Mouse (Mus musculus) embryonic facial prominence, embryonic 12.5 days (tissue): ENCODE results near the gene Nop2. TPM values are rescaled to one million over a fixed set of nuclear protein-coding genes. Genes with fewer than 3 reads are reported as not detected.

Experiments used
- ATAC-seq: fragments of 200-750 bp; cut with Nextera tagmentation; 2 replicates; pipeline ENCODE4 v1.8.0; 2017; ENCODE audit not compliant: insufficient number of reproducible peaks, insufficient read depth, low FRiP score, low TSS enrichment
- H3K27ac ChIP-seq: fragments of 300-500 bp; sonication (generic); 2 replicates; pipeline ENCODE4 v1.5.1; 2016; ENCODE audit warnings: mild to moderate bottlenecking
- H3K27me3 ChIP-seq: fragments of 300-500 bp; sonication (generic); 2 replicates; pipeline ENCODE4 v1.6.1; 2016; ENCODE audit warnings: mild to moderate bottlenecking, moderate library complexity
- H3K36me3 ChIP-seq: fragments of 300-500 bp; sonication (generic); 2 replicates; pipeline ENCODE4 v1.6.1; 2016; ENCODE audit warnings: mild to moderate bottlenecking
- H3K4me1 ChIP-seq: fragments of 300-500 bp; sonication (generic); 2 replicates; pipeline ENCODE4 v1.6.1; 2016
- H3K4me2 ChIP-seq: fragments of 300-500 bp; sonication (generic); replicated peaks from 2 replicates; pipeline ENCODE4 v1.6.1; 2016; ENCODE audit warnings: mild to moderate bottlenecking, moderate library complexity
- H3K4me3 ChIP-seq: fragments of 300-500 bp; sonication (generic); 2 replicates; pipeline ENCODE4 v1.5.1; 2016; ENCODE audit warnings: mild to moderate bottlenecking
- H3K9ac ChIP-seq: fragments of 300-500 bp; sonication (generic); 2 replicates; pipeline ENCODE4 v1.6.1; 2016; ENCODE audit warnings: mild to moderate bottlenecking, moderate library complexity
- H3K9me3 ChIP-seq: fragments of 300-500 bp; sonication (generic); 2 replicates; pipeline ENCODE4 v1.6.1; 2016; ENCODE audit warnings: mild to moderate bottlenecking, moderate library complexity
- WGBS: fragments of 180-500 bp; shearing (Covaris S2); methylation state at CpG from one replicate; pipeline ENCODE4 v1.1.7; 2016; 5-methylcytosine and 5-hydroxymethylcytosine counted together
- microRNA-seq: library from miRNA; unstranded; fragments of <30 nt; microRNA quantifications from one replicate; pipeline ENCODE4, GENCODE M21; 2017
- polyA plus RNA-seq: library from polyadenylated mRNA; unstranded; fragments of >200 nt; fragmentation: Nextera tagmentation; extraction: Ambion mirVana; gene quantifications from 2 replicates; pipeline ENCODE4 v1.2.1, GENCODE M21; 2016

The Nop2 gene
- polyA plus RNA-seq, 1 experiment from 2014 or later, result 68.0 TPM

- Histone ChIP-seq H3K9ac (peak within 1 kb of the TSS; percentile 84), H3K4me2 (peak within 1 kb of the TSS; percentile 79), H3K4me3 (peak within 1 kb of the TSS; percentile 72), H3K9me3 (no peaks in the 10 kb centered on the region), H3K27ac (peak within 1 kb of the TSS; percentile 100), H3K27me3 (no peaks in the 10 kb centered on the region), H3K4me1 (0 out of 2 replicates have a peak, but pooled peaks cover 3% of the 10 kb centered on the region), H3K36me3 (peaks cover 37% of the 10 kb centered on the region)
- WGBS, result under 1% methylated on average over 54 of the region's 54 CpGs
- ATAC-seq, result peak; percentile 96
These were observed 59.8 kb downstream of the Nop2 start, which contains the start of the genes Ncapd2 and Mrpl51 for GRCm38 (mm10) chr6:125191332-125192015. Gene Ncapd2, minus strand, starts transcription at chr6:125191701. Gene Mrpl51, plus strand, starts transcription at chr6:125191801.

DNA sequence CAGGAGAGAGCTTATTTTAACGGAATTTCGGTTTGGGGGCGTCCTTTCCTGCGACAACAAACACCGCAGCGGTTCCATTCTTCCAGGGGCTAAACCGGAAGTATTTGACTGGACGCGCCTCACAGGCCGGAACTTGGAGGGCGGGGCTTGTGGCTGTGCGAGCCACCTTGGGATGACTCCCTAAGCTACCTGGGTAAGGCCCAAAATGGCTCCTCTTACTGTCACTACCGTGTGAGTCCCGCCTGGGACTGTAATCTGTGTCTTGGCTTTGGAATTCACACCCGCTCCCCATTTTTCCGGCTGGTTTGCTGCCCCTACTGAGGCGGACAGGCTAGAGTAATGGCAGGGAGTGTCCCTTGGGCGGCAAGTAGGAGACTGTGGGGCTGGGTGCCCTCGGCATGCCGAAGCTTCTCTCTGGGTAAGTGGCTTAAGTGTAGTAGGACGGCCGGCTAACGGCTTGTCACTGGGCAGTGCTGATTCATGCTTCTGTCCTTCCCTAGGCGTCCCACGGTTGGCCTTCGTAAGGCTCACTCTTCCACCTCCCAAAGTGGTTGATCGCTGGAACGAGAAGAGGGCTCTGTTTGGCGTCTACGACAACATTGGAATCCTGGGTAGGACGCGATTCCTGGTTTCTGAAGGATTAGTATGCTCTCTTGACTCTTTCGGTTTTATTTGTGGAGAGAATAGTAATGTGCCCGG lies 60.5 kb downstream of the Nop2 start:
- H3K9me3 ChIP-seq, result no peaks in the 10 kb centered on the region
- peaks cover 30% of the 10 kb centered on the region for H3K36me3 ChIP-seq
- peak overlapping the region; percentile 79 for H3K4me2 ChIP-seq
- no peaks in the 10 kb centered on the region for H3K27me3 ChIP-seq
- under 1% methylated on average over 34 of the region's 34 CpGs for WGBS
- peak overlapping the region; percentile 100 for H3K27ac ChIP-seq
- H3K4me3 ChIP-seq, result peak overlapping the region; percentile 72
- 0 out of 2 replicates have a peak, but pooled peaks cover 3% of the 10 kb centered on the region for H3K4me1 ChIP-seq
- peak overlapping the region; percentile 84 for H3K9ac ChIP-seq
- ATAC-seq, result peak; percentile 89

DNA sequence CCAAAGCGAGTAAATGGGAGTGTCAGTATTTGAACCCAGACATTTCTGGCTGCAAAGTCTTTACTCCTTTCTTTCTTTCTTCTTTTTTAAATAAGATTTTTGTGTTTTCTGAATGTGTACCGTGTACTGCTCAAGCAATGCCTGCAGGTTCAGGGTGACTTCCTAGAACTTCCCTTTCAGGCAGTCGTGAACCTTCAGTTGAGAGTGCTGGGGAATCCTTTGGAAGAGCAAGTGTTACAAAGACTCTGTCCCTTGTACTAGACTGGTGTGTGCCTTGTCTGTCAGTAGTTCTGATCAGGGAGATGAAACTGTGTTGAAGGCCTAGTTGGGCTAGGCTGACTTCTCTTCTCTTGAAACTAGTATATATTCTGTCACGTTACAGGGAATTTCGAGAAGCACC lies 61.1 kb downstream of the Nop2 start:
- no peak for ATAC-seq
- H3K9me3 ChIP-seq, result no peaks in the 10 kb centered on the region
- H3K27me3 ChIP-seq, result no peaks in the 10 kb centered on the region
- peak overlapping the region; percentile 100 for H3K27ac ChIP-seq
- peak overlapping the region; percentile 84 for H3K9ac ChIP-seq
- WGBS, result 52% methylated on average over 5 of the region's 5 CpGs
- peak overlapping the region; percentile 79 for H3K4me2 ChIP-seq
- H3K36me3 ChIP-seq, result peaks cover 25% of the 10 kb centered on the region
- peak overlapping the region; percentile 72 for H3K4me3 ChIP-seq
- H3K4me1 ChIP-seq, result 0 out of 2 replicates have a peak, but pooled peaks cover 3% of the 10 kb centered on the region

DNA sequence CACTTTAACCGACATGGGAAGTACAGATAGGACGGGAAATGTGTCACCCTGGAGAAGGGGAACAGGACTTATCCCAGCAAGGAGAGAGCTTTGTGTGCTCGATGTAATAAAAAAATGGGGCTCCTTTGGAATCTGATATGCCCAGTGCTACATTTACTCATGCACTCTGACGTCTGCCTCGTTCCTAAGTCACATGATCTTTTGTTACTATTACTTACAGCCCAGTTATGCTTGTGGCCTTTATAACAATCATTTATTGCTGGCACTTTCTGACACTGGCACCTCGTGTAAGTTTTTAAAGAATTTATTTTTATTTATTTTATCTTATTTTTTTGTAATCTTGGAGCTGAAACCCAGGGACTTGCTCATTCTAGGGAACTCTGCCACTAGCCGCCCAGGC lies 61.7 kb downstream of the Nop2 start:
- Histone ChIP-seq H3K27ac (no peak overlapping the region), H3K4me2 (peak overlapping the region; percentile 79), H3K4me3 (peak overlapping the region; percentile 72), H3K27me3 (no peaks in the 10 kb centered on the region), H3K9me3 (no peaks in the 10 kb centered on the region), H3K9ac (no peak overlapping the region), H3K36me3 (peaks cover 19% of the 10 kb centered on the region), H3K4me1 (0 out of 2 replicates have a peak, but pooled peaks cover 3% of the 10 kb centered on the region)
- 64% methylated on average over 7 of the region's 7 CpGs for WGBS
- ATAC-seq, result no peak

Small RNA genes lying within 50 kb of the gene (microRNA-seq; reads per million reads assigned to microRNA genes)
- gene Mir7045, result not detected

Other genes starting within 250 kb of the Nop2 start
- gene Cd4, start 243.7 kb upstream of the Nop2 start, polyA plus RNA-seq, result 0.09 and 0.39 TPM in 2 replicates
- 3.1 and 4.1 TPM in 2 replicates for gene Lag3, start 220.2 kb upstream of the Nop2 start, polyA plus RNA-seq
- gene Ptms, start 211.8 kb upstream of the Nop2 start, polyA plus RNA-seq, result 390 and 395 TPM in 2 replicates
- gene Mlf2, start 200.5 kb upstream of the Nop2 start, polyA plus RNA-seq, result 419 and 427 TPM in 2 replicates
- gene Cops7a, start 166.4 kb upstream of the Nop2 start, polyA plus RNA-seq, result 119 and 121 TPM in 2 replicates
- gene Pianp, start 135.2 kb upstream of the Nop2 start, polyA plus RNA-seq, result 5.5 and 6.2 TPM in 2 replicates
- 22.3 and 24.4 TPM in 2 replicates for gene Zfp384, start 122.8 kb upstream of the Nop2 start, polyA plus RNA-seq
- gene Ing4, start 92.1 kb upstream of the Nop2 start, polyA plus RNA-seq, result 165 and 176 TPM in 2 replicates
- 17.6 and 21.0 TPM in 2 replicates for gene Acrbp, start 82.2 kb upstream of the Nop2 start, polyA plus RNA-seq
- gene Lpar5, start 64.0 kb upstream of the Nop2 start, polyA plus RNA-seq, result 0.53 and 0.61 TPM in 2 replicates
- 90.0 and 104 TPM in 2 replicates for gene Chd4, start 35.9 kb upstream of the Nop2 start, polyA plus RNA-seq
- 19.1 and 24.0 TPM in 2 replicates for gene Iffo1, start 13.3 kb downstream of the Nop2 start, polyA plus RNA-seq
- gene Gapdh, start 34.6 kb downstream of the Nop2 start, polyA plus RNA-seq, result 1,846 and 1,855 TPM in 2 replicates
- gene Ncapd2, start 59.8 kb downstream of the Nop2 start, polyA plus RNA-seq, result 186 and 191 TPM in 2 replicates
- 191 and 206 TPM in 2 replicates for gene Mrpl51, start 59.9 kb downstream of the Nop2 start, polyA plus RNA-seq
- gene Vamp1, start 83.6 kb downstream of the Nop2 start, polyA plus RNA-seq, result 4.9 and 5.1 TPM in 2 replicates
- gene Tapbpl, start 100.0 kb downstream of the Nop2 start, polyA plus RNA-seq, result 2.2 and 2.5 TPM in 2 replicates
- 1.8 and 3.1 TPM in 2 replicates for gene Cd27, start 105.1 kb downstream of the Nop2 start, polyA plus RNA-seq
- 0.20 and 0.29 TPM in 2 replicates for gene Tuba3a, start 154.1 kb downstream of the Nop2 start, polyA plus RNA-seq
- gene Ltbr, start 182.0 kb downstream of the Nop2 start, polyA plus RNA-seq, result 27.2 and 28.2 TPM in 2 replicates
- gene Scnn1a, start 188.8 kb downstream of the Nop2 start, polyA plus RNA-seq, result 0.52 and 1.1 TPM in 2 replicates
- 49.4 and 51.9 TPM in 2 replicates for gene Tnfrsf1a, start 217.5 kb downstream of the Nop2 start, polyA plus RNA-seq
- gene Plekhg6, start 248.9 kb downstream of the Nop2 start, polyA plus RNA-seq, result 0.34 and 0.47 TPM in 2 replicates